Mouse (Mus musculus) liver (tissue): ENCODE measurements around the gene Mrrf.
"Not testable (repeated sequence)": the region's sequence is repeated elsewhere in the genome, so short reads cannot be mapped to it uniquely, and the experiment has no call there.

ENCODE experiments used
- DNase-seq: peaks from one replicate; pipeline ENCODE4 v3.0.0-alpha.2; 2020; ENCODE audit warnings: mixed read lengths

Gene Mrrf

DNA sequence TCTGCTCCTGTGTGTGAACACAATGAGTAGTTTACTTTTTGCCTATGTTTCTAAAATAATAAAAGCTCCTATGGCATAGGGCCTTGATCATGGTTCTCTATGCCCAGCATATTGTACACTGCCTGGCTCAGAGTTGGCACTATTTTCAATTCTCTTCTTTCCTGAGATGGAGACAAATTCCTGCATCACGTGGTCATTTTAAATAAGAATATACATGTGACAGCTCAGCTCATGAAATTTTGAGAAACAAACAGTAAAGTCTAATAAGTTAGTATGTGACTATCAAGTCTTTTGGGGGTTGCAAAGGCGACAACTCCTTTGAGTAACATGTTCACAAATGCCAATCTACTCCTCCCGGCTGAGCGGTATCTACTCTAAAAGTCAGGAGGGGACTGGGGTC is 302 bp upstream of the Mrrf start:
- no peak for DNase-seq

GRCm38 (mm10) chr2:36139096-36139495 is 2.9 kb downstream of the Mrrf start:
- DNase-seq: no peak

DNA sequence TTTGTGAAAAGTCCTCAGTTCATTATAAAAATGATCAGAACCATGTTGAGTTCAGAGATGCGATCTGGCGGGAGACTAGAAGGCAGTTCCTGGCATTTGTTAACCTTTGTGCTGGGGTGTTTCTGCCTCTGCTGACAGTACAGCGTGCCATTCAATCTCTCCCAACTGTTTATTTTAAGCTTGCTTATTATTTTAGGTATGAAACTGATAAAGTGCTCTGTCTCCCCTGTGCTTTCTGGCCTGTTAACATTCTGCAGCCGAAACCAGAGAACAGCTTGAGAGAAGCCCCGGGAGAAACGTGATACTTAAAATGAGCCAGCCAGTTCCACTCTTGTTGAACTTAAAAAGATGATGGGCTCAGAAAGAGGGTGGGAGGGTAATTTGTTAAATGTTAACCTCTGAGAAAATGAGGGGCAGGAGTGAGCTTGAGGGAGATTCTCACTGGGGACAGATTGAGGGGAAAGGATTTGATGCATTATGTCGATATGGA is 12.7 kb downstream of the Mrrf start:
- DNase-seq: no peak

- not testable (repeated sequence) for DNase-seq
Measured at GRCm38 (mm10) chr2:36152401-36152800, 16.2 kb downstream of the Mrrf start.

GRCm38 (mm10) chr2:36157461-36157860 is 21.3 kb downstream of the Mrrf start:
- no peak for DNase-seq

DNA sequence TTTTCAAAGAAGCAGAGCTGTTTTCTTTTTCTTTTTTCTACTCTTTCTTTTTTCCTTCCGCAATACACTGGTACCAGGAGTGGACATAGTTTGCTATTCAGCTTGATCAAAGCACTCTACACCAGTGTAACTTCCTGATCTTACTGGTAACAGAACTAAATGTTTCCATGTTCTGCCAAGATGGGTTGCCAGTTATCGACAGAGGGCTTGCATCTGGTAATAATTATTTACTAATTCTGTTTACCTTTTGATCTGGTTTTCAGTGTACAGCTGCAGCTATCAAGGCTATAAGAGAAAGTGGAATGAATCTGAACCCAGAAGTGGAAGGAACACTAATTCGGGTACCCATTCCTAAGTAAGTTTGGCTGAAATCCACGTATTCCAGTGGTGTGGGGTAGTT is 23.1 kb downstream of the Mrrf start:
- no peak for DNase-seq

GRCm38 (mm10) chr2:36167990-36168618 is 31.9 kb downstream of the Mrrf start:
- DNase-seq: no peak

- DNase-seq: no peak
Measured at GRCm38 (mm10) chr2:36169176-36169575, 33.0 kb downstream of the Mrrf start.

DNA sequence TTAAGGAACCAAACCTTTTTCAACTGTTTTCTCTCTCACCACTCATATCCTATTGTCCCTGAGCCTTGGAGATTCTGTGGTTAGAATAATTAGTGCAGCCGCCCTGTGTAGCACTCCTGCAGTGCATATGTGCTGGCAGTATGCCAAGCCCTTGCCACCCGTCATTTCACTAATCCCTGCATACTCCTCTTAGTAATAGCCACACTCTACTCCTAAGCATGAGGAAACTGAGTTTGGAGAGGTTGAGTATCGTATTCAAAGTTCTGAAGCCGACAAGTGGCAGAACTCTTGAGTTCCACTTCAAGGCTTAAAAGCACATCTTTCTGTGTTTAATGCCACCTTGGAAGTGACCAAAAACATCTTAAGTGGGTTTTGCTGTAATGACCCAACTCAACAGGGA is 35.9 kb downstream of the Mrrf start:
- DNase-seq: no peak

GRCm38 (mm10) chr2:36172574-36172973 is 36.4 kb downstream of the Mrrf start:
- no peak for DNase-seq

DNA sequence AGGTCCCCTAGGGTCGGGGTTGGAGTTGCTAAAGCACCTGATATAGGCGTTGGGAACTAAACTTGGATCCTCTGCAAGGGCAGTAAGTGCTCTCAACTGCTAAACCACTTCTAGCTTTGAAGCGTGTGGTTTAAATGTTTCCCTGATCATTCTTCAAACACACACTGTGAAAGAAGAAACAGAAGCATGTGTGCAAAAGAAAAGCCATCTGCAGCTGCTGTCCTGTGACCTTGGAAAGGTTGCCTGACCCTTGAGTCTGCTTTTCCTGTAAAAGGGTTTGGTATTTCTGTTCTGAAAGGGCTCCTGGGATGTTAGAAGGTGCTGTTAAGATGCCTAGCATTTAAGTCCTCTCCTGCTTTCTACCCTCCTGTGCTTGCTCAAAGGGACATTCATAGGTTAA is 43.3 kb downstream of the Mrrf start:
- no peak for DNase-seq

- peak; percentile 46 for DNase-seq
Measured at GRCm38 (mm10) chr2:36181587-36182368, 45.6 kb downstream of the Mrrf start.

GRCm38 (mm10) chr2:36183278-36183677 is 47.1 kb downstream of the Mrrf start:
- no peak for DNase-seq

DNA sequence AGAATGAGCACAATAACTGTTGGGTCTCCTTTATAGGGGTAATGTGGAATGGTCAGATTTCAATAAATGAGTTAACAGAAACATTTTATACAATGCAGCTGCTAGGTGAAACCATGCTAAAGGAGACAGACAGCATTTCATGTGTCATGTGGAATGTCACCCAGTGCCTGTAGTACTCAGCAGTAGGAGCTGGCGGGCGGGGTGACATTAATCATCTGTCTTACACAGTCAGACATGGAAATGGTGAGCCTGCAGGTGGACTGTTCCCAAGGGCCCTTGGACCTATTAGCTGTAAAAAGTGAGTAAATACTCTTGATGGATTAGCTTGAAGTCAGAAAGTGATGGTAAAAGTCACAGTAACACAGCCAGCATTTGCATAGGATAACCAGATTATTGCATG is 48.0 kb downstream of the Mrrf start:
- peak; percentile 48 for DNase-seq

DNA sequence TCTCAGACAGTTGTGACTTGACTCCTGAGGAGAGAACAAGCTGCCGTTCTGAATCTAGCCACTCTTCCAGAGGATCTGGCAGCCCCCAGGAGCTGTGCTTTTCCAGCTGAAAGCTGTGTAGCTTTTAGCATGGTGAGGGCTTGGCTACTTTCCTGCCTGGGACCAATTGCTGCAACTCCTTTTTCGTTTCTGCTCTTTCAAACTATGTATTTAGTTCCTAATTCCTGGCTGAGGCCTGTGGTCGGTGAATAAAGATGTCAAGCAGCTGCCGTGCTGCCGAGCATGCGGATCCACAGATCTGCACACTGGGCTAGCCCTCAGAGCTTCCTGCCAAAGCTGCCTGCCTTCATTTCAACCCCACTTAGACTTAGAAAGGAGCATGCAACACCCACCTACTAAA is 48.7 kb downstream of the Mrrf start:
- no peak for DNase-seq

- DNase-seq: not testable (repeated sequence)
Measured at GRCm38 (mm10) chr2:36189200-36189599, 53.0 kb downstream of the Mrrf start.

DNA sequence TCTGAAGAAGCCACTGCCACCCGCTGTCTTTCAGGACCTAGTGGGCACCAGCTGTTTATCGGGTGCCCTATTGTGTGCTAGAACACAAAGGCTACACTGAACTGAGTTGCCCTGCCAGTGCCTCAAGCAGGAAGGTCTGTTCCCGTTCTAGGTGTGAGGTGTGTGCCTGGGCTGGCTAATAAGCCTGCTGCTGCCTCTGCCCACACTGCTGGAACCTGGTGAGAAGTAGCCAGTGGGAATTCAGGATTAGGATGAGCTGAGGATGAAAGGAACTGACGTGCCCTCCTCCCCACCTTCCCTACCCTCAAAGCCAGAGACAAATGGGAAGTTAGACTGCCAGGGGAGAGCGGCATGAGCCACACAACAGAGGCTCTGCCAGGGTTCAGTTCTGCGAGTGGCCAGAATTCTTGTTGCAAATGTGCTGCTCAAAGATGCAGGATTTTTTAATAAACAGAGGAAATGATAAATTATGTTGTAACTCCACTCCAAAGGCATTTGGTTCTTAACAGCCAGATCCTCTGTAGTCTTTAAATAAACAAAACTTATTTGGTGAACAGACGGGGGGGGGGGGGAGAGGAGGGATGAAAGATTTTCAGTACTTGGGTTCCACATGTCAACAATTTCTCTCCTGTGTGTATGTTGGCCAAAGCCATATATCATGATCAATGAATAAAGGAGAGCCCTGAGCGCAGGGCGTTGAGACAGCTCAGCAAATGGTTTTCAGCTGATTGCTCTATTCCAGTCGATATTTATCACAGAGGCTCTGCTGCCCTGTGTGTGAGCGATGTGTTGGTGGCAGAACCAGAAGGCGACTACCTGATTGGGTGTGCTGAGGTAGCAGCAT is 55.1 kb downstream of the Mrrf start:
- DNase-seq: no peak

- DNase-seq: no peak
Measured at GRCm38 (mm10) chr2:36197021-36197420, 60.8 kb downstream of the Mrrf start.

DNA sequence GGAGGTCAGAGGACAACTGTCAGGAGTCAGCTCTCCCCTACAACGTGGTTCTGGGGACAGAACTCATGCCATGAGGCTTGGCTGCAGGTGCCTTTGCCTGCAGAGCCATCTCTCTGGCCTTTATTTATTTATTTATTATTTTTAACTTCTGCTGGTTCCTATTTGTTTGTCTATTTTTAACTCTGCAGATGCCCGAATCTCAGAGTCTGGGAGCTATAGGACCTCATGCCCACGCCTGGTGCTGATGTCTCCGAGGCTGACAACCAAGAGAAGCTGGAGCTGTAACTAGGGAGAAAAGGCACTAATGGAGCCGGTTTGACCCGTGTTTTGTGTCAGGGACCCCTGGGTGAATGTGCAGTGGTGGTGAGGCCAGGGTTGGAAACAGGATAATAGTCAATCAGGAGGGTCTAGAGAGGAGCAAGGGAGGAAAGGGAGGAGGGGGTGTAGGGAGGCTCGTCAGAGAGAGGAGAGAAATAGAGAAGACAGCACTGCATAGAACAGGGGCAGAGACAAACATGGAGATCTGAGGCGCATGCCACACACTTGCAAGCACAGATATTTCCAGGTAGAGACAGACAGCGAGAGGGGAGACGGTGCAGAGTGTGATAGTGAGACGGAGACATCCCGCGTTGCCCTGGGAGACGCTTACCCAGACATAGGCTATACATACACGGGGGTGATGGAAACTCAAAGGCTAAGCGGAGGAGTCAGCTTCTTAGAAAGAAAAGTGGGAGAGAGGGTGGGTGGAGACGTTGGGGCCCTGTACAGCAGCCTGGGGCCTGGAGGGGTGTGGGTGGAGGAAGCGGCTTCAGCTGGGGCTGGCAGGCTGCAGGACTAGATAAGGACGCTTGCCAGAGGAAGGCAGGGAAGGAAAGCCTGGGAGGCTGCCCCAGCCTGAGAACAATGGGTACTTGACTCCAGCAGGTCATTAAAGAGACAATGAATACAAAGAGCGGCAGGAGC is 62.0 kb downstream of the Mrrf start:
- DNase-seq: peak; percentile 94

- no peak for DNase-seq
Measured at GRCm38 (mm10) chr2:36198882-36199262, 62.7 kb downstream of the Mrrf start.

DNA sequence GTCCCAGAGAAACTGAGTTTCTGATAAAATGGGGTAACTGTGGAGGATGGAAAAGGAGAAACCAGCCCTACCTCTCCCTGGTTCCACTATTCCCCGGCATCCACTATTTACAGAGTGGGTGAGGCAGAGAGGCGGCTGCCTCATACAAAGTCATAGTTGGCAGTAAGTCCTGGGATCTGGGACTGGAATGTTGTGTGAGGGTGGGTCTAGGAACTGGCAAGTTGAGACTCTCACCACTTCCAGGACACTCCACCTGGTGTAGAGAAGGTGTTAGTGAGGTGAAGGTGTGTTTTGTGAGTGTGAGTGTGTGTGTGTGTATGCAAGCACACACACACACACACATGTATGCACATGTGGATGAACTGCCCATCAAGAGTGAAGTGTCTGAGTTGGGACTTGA is 64.6 kb downstream of the Mrrf start:
- DNase-seq: no peak
